Mouse (Mus musculus) erythroblast, embryonic 14.5 days (primary cell): ENCODE data around the gene Cpa5.

Experiments used
- GATA1 ChIP-seq: IDR thresholded peaks from 2 replicates; pipeline ENCODE4 v1.6.1; 2012; ENCODE audit warnings: low read length, inconsistent platforms, mixed read lengths
- TAL1 ChIP-seq: IDR thresholded peaks from 3 replicates; pipeline ENCODE4 v1.6.1; 2012; ENCODE audit warnings: low read length, inconsistent platforms, mixed read lengths

DNA sequence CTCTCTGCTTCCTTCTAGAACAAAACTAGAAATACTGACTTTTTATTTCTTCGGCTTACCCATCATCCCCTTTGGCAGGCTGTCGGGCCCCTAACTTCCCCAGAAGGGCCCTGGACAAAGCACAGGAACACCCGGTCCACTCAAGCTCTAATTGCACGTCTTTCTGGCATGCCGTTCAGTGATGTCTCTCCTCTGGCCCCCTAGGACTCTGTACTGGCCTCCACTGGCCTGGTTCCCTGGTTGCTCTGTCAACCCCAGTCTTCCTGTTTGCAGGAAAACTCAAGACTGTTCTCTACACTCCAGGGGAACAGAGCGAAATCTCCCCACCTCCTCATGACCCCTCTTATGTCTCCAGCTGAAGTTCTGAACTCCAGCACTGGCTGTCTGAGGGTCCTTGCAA is 7.9 kb downstream of the Cpa5 start:
- TF ChIP-seq TAL1 = no peak
- TF ChIP-seq GATA1 = no peak
